Mouse (Mus musculus): ENCODE results near the gene Cemip2.

The Cemip2 gene

DNA sequence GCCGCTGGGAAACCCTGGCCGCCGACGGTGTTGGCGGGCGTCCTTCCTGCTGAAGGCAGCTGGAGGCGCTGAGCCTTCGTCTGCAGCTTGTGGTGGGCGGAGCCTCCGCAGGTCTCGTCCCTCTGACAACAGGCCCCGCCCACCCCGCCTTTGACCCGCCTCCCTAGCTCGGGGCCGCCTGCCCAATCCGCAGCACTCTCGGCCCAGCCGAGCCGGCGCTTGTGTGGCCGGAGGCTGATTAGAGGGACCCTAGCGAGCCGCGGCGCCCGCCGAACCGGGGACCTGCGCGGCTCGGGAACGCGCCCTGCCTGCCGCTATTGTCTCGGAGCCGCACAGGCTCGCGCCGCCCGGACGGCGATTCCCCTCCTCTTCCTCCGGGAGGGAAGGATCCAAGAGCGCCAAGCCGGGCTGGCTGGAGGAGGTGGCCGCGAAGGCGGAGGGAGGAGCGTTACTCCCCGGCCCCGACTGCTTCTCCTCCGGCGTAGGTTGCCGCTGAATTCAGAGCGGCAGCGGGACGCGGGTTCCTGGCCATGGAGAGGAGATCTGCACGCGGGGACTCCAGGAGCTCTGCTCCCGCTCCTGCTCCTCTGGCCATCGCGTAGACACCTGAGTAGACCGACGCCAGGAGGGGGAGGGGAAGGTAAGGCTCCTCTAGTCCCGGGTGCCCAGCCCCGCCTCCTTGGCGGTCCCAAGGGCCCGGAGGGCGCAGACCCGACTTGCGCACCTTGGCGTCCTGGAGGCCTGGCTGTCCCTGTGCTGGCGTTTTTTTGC lies at the start of gene Cemip2:
Cemip2 (plus strand) TSS at position 196 of the 771 bp plus-strand sequence.
- DNase-seq (ENCODE audit: low spot score in 2 of 2): peak; percentile 89 to 91

DNA sequence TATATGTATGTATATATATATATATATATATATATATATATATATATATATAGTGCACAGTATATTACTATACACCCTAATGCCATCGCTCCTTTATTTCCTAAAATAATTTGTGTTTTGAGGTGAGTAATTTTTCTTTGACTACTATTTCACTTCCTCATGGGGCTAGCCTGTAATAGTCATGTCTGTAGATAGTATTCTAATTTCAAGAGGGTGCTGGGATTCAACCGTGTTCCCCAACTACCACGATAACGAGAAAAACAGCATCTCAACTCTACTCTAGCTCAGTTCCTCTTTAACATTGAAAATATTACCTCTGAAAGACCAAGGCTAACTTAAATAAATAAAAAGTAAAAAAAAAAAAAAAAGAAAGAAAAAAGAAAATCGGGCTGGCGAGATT lies 49.8 kb upstream of the Cemip2 start:
- no peak for DNase-seq (ENCODE audit: low spot score in 2 of 2)

DNA sequence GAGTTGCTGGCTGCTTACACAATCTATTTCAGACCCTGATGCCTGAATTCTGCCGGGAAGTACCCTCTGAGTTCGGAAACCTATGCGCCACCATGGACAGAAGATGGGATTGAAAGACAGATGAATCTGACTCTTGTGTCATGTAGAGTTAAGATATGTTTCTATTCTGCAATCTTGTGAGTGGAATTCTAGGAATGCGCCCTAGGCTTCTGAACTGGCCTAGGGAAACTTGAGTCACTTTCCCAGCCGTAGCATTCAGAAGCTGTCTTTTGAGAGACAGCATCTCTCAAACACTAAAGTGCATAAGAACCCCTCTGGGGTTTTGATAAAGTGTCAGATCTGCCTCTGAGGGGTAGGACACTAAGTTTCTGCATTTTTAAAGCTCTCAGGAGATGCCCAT lies 46.3 kb upstream of the Cemip2 start:
- no peak for DNase-seq (ENCODE audit: low spot score in 2 of 2)

DNA sequence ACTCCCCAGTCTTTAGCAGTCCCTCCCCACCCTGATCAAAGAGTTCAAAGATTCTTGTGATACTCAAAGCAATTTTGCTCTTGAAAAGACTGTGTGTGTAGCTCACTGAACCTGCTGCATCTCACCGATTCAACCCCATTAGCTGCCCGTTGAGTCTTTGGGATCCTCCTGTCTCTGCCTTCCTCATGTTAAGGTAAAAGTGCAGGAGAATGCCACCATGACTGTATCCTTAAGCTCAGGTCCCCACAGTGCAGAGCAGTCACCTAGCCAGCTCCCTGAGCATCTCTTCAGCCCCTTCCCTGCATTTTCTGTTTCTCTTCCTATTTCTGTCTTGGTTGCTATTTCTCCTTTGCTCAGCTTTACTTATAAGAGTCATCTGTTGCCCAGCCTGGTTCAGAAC lies 45.0 kb upstream of the Cemip2 start:
- DNase-seq (ENCODE audit: low spot score in 2 of 2): no peak

GRCm38 (mm10) chr19:21734112-21734511 lies 44.0 kb upstream of the Cemip2 start:
- DNase-seq (ENCODE audit: low spot score in 2 of 2): peak in 1 of 2 experiments; percentile 25

DNA sequence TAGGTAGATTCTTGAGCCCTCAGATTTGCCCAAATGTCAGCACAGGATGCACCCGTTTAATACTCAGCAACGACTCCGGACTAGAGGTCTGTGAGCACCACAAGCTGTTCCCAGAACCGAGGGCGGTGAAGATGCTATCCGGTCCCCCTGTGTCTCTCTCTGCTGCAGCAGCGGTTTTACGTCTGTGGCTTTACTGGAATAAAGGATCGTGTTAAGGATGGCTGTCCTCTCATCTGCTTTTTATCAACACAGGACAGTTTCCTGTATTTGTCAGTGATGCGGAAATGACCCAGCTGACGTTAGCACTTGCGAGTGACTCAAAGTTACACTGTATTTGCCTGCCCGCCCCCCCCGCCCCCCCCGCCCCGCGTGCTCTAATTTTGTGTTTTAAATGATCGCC lies 40.7 kb upstream of the Cemip2 start:
- DNase-seq (ENCODE audit: low spot score in 2 of 2): no peak

GRCm38 (mm10) chr19:21737881-21738590 lies 40.1 kb upstream of the Cemip2 start:
- peak in 1 of 2 experiments; percentile 15 for DNase-seq (ENCODE audit: low spot score in 2 of 2)

DNA sequence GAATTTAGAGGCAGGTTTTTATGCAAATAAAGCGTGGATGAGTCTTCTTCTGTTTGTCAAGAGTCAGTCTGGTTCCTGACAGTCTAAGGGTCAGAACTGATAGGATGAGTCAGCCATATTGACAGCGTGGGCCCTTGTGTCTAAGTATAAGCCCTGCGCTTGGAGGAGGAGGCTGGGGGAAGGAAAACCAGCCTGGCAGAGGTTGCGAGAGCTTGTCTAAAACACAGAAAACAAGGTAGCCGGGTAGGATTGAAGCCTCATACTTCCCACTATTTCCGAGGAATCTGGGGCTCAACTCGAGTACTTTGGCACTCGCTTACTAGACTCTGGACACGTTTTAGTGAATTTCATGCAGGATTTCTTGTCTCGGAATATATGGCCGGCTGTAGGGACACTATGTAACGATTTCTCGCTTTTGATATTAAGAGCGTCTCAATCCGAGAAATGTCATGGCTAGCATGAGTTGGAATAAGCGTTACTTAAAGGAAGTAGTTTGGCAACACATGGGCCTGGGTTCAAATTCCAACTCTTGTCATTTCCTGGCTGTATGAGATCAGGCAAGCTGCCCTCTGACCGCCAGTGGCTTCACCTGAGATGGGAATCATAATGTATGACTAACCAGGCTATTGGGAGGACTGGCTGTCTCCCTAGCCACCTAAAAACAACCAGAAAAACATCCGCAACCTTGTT lies 39.4 kb upstream of the Cemip2 start:
- no peak for DNase-seq (ENCODE audit: low spot score in 2 of 2)

GRCm38 (mm10) chr19:21742138-21742537 lies 36.0 kb upstream of the Cemip2 start:
- no peak for DNase-seq (ENCODE audit: low spot score in 2 of 2)

DNA sequence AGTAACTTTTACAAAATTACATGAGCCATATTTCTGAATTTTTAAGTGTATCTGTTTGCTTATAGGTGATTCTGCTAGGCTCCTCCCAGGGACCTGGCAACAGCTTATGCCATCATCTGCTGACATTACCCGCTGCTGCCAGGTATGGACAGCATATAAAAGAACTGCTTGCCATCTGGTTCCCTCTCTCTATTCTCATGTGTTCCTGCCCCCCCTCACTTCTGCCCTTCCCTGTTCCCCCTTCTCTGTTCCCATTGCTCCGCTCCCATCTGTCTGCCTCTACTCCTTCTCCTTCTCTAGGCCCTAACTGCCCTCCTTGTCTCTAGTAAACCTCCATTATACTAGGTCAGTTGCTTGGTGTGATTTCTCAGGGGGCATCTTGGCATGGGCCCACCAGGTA lies 32.6 kb upstream of the Cemip2 start:
- no peak for DNase-seq (ENCODE audit: low spot score in 2 of 2)

DNA sequence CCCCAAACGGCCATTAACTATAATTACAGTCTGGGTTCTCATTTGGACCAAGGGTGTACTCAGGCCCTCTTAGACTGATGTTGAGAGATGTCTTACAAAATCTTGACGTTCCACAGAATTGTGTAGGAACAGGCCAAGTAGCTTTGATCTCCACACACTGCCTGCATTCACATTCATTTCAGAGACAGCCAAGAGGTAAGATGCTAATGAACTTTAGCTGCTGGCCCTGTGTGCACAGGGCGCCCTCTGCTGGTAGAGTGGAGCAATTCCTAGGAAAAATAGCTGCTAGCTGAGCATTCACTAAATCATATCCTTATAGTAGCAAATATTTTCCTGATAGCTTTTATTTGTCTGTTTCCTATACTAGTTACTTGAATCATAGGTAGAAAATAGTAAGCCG lies 30.8 kb upstream of the Cemip2 start:
- peak in 1 of 2 experiments; percentile 55 for DNase-seq (ENCODE audit: low spot score in 2 of 2)

DNA sequence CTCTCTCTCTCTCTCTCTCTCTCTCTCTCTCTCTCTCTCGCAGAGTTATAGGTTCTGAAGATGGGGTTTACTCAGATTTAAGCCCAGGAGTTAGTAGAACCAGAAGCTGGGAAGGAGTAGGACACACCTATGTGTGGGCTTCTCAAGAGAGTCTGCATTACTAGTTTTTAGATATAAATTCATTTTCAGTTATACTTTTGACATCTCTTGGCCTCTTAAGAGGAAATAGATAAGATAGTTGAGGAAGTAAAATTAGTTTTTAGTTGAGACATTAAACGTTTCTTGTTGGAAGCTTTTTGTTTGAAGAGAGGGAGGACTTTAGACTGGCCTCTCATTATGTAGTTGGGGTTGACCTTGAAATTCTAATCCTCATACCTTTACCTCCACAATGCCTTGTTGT lies 28.0 kb upstream of the Cemip2 start:
- no peak for DNase-seq (ENCODE audit: low spot score in 2 of 2)

- DNase-seq (ENCODE audit: low spot score in 2 of 2): no peak
Observed at GRCm38 (mm10) chr19:21761676-21762075, 16.5 kb upstream of the Cemip2 start.

DNA sequence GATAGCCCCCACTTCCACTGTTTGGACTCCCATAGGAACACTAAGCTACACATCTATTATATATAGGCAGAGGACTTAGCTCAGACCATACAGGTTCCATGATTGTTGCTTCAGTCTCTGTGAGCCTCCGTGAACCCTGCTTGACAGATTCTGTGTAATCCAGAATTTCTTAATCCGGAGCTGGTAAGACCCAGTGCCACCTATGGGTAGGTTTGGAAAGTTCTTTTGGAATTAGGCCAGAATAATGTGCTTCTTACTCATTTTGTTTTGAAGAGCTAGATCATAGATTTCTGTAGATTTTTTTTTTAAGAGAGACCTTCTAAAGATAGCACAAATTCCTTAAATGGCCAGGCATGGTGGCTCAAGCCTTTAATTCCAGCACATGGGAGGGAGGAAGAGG lies 14.1 kb upstream of the Cemip2 start:
- DNase-seq (ENCODE audit: low spot score in 2 of 2): no peak

DNA sequence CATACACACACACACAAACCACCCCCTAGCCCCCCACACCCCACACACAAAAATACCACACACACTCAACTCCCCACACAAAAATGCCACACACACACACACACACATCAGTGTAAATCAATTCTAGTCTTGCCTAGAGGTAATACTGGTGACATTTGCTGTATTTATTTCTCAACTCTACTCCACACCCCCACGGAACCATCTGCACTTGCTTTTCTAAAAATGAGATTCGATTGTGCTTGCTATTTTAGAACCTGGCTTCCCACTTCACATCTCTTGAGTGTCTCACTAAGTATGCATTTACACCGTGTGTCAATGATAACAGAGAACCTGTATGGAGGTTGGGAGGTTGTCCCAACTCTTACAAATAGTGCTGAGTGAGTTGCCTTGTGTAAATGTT lies 13.4 kb upstream of the Cemip2 start:
- DNase-seq (ENCODE audit: low spot score in 2 of 2): no peak

DNA sequence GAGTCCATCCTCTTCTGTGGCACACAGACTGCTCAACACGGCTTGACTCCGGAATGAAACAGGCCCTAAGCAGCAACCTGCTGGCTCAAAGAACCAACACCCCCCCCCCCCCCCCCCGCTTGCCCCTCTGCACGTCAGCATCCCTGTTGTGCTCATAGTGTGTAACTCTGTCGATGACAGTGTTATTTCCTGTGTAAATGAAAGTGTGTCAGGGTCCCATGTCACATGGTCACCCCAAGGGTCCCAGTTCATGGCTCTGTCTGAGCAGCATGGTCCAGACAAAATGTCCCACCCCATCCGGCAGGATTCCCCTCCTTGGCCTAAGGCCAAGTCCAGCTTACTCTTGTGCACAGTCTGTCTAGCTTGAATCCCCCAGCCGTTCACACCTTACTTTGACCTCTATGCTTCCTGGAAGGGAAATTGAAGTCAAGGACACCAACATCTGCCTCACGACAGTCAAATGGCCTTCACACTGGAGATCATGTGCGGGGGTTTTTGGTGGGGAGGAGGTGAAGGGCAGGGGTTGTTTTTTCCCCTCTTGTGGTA lies 10.6 kb upstream of the Cemip2 start:
- DNase-seq (ENCODE audit: low spot score in 2 of 2): no peak

- no peak for DNase-seq (ENCODE audit: low spot score in 2 of 2)
Observed at GRCm38 (mm10) chr19:21769796-21770195, 8.3 kb upstream of the Cemip2 start.

- DNase-seq (ENCODE audit: low spot score in 2 of 2): no peak
Observed at GRCm38 (mm10) chr19:21771586-21771985, 6.6 kb upstream of the Cemip2 start.

- DNase-seq (ENCODE audit: low spot score in 2 of 2): no peak
Observed at GRCm38 (mm10) chr19:21773621-21774020, 4.5 kb upstream of the Cemip2 start.

DNA sequence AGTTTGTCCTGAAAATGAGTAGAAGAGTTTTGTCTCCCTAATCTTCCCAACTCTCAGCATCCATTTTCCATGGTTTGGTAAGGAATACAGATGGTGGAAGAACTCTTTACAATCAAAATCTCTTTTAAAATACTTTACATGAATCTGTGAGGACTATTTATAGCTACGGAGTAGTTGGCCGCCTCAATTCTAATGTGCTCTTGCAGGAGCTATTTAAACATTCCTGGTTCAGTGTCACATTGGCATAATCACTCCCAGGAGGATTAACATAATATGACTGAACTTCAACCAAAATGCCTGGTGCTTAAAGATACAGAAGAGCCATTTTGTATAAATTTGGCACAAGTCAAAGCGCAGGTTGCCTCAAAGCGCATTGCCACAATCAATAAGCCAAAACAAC lies 2.5 kb upstream of the Cemip2 start:
- DNase-seq (ENCODE audit: low spot score in 2 of 2): no peak

DNA sequence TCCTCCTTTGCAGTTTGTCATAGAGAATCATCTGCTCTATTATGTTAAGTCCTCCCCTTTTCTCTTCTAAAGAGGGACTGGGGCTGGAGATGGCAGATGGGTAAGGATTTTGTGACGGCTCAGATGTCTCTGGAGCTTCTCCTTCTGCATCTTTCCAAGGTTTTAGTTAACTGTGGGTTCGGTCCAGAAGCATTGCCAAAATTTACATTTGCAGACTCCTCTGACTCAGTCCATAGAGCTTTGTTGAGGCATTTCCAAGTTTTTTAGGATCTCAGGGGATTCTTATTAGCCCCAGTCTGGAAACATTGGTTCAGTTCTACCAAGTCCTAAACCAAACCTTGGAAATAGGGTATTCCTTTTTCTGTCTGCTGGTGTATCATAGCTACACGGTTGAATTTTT lies 1.5 kb upstream of the Cemip2 start:
- DNase-seq (ENCODE audit: low spot score in 2 of 2): no peak

DNA sequence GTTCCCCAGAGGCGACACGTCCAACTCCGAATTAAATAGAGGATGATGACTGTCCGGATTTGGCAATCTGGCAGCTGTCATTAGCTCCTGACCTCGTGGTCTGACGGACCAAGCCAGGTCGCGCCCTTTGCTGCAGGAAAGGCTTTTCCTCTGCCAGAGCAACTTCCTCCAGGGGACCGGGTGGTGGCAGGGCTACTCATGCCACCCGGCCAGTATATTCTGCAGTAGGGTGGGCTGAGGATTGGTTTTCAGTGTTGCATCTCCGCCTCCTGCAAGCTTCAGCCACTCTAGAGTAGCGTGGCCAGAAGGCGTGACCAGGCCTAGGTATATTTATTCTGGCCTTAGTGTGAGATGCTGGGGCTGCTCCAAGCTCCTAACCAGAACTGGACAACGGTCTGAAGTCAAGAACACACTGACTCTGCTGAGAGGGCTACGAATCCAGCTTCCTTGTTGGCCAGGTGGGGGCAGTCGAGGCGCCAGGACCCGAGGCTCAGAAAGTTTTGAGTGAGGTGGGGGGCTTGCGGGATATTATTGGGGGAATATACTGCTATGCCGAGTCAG lies 891 bp upstream of the Cemip2 start:
- no peak for DNase-seq (ENCODE audit: low spot score in 2 of 2)

Data from frontal cortex, postnatal 25 days (tissue).